Mouse (Mus musculus): ENCODE data around the gene Adarb2. TPM values are rescaled to one million over a fixed set of nuclear protein-coding genes. Genes with fewer than 3 reads are reported as not detected.

The Adarb2 gene
- total RNA-seq, 2 experiments from 2014 or later: 16.1 to 27.2 TPM

DNA sequence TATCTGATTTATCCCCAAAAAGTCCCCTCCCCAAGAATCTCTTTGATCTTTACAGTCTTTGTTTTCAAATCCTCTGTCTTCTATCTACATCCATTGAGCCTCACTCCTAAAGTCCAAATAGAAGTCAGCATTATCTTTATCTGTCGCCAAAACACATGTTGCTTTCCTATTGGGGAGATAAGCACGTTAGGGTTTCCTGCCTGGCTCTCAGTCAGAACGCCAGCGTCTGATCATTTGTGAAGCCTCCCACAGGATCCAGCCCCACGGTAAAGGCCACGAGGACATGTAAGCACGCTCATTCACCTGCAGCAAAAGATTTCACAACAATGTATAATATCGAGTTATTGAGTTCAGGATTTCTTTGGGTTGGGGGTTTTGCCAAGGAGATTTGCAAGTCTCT, 558.3 kb downstream of the Adarb2 start:
- no peak for DNase-seq (ENCODE audit: low spot score in 2 of 2)
- intact Hi-C loops (cut with DNase I): no loop called here

DNA sequence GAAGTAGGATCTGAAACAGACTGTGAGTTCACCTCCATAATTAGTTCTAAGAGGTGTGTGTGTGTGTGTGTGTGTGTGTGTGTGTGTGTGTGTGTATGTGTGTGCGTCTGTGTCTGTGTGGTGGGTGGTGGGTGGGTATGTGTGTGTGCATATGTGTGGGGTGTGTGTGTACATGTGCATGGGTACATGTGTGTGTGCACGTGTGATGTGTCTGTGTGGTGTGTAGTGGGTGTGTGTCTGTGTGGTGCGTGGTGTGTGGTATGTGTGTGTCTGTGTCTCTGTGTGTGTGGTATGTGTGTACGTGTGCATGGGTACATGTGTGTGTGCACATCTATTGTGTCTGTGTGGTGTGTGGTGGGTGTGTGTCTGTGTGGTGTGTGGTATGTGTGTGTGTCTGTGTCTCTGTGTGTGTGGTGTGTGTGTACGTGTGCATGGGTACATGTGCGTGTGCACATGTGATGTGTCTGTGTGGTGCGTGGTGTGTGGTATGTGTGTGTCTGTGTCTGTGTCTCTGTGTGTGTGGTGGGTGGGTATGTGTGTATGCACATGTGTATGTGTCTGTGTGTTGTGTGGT, 567.1 kb downstream of the Adarb2 start:
- intact Hi-C loops (cut with DNase I): no loop called here
- DNase-seq (ENCODE audit: low spot score in 2 of 2): no peak

DNA sequence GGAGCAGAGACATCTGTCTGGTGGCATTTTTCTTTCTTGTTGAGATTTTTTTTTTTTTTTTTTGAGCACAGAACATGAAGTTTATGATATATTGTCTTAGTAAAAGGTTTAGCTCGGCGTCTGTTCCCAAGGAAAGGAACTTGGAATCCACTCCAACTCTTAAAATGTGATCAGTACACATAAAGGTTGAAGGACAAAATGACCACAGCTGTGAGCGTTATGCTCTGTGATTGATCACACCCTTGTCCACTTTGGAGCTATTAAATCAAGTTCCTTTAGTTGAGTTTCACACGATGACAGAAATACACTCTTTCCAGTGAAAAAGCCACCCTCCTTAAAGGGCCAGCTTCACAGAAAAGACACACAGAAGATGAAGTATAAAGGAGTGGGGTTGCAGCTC, 568.0 kb downstream of the Adarb2 start:
- intact Hi-C loops (cut with DNase I): no loop called here
- DNase-seq (ENCODE audit: low spot score in 2 of 2): no peak

DNA sequence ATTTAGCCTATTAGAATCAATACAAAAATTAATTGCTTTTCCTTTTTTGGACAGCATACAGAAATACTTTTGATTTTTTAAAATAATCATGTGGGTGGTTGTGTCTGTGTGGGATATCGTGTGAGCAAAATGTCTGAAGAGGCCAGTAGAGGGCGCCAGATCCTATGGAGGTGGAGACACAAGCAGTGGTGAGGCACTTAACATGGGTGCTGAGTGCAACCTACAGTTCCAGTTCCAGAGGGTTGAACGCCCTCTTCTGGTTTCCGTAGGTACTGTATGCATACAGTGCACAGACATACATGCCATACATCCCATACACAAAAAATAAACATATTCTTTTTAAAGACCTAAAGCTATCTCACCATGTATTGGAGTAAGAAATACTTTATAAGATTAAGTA, 577.8 kb downstream of the Adarb2 start:
- no peak for DNase-seq (ENCODE audit: low spot score in 2 of 2)
- intact Hi-C loops (cut with DNase I): loop anchor here (10.0 kb wide), 1 partner anchor 1946 kb away; no protein-coding TSS in a partner anchor

DNA sequence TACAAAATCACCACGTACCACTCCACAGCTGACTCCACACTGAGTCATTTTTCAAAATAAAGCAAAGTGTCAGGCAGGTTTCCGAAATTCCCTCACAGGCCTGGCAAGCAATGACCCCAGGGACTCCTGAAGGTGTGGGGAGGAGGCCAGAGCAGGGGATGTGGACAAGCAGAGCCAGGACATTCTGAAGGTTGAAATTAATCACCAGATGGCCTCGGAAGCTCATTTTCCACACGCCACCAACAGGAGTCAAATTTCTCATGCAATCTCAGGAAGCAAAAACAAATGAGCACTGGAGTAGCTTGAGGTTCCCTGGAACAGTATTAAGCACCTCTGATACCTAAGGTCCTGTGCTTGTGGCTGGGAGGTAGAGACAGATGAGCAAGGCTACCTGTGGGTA, 580.0 kb downstream of the Adarb2 start:
- no peak for DNase-seq (ENCODE audit: low spot score in 2 of 2)
- intact Hi-C loops (cut with DNase I): loop anchor here (10.0 kb wide), 1 partner anchor 1948 kb away; no protein-coding TSS in a partner anchor

DNA sequence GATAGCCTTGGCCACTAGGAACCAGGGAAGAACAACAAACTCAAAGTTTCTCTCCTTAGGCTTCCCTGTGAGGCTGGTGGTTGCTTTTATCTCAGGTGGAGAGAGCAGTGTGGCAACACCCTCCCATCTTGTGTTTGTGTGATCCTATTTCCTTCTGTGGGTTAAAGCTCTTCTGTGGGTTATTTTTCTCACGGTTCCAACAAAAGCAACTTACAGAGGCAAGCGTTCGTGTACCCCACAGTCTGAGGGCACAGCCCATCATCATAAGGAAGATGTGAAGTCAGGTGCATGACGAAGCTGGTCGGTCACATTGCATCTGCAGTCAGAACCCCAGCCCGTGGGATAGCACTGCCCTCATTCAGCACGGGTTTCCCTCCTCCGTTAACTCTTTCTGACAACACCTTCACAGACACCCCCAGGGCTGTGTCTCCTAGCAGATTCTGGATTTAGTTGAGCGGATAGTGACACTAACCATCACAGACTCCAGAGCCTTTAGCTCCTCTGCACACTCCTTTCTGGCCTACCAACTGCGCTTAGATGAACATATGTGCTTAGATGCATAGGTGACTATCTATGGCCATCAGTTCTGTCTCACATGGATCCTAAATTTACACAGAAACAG, 581.1 kb downstream of the Adarb2 start:
- intact Hi-C loops (cut with DNase I): loop anchor here (10.0 kb wide), 1 partner anchor 1949 kb away; no protein-coding TSS in a partner anchor

DNA sequence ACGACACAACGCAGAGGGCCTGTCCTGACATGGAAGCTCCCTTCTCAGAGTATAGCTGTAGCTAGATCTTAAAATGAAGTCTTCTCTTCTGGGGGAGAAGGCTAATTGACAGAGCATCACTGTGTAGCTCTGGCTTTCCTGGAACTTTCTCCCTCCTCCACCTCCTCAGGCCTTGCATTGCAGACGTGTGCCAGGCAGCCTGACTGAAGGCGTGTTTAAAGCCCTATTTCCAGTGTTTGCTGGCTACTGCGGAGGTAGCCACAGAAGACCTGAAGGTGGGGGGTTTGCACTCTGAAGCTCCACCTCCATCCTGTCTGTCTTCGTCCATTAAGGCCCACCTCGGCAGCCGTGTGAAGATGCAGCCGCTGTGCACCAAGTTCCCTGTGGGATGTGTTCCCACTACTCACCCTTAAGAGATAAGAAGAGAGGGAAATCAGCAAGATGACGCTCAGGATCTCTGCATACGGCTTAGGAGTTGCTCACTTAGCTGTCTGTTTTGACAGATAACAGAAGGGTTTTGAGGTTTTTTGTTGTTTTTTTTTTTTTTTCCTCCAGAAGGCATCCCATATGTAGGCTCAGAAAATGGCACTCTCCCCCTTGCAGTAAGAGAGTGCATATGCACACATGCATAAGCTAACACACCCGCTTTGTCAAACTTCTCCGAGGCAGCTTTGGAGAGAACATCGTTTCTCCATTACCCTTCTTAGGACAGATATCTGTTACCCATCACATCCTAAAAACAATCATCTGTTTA, 581.8 kb downstream of the Adarb2 start:
- DNase-seq (ENCODE audit: low spot score in 2 of 2): no peak

More for the DNA sequence above, 581.1 kb downstream of the Adarb2 start:
- DNase-seq (ENCODE audit: low spot score in 2 of 2): no peak

DNA sequence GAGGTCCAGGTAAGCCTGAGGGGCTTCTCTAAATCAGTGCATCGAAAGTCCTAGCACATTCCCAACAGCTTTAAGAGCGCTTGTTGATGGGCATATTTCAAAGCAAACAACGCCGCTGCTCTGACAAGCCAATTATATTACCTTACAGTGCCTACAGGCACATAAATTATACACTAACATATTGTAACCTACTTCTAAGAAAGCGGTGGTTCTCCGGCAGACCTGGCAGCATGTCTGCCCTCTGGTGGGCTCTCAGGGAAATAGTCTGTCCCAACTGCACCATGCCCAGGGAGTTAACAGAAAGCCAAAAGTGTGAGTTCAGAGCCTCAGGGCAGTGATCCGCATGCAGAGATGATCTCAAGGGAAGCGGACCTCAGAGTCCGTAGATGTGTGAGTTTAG, 582.5 kb downstream of the Adarb2 start:
- intact Hi-C loops (cut with DNase I): loop anchor here (10.0 kb wide), 1 partner anchor 1950 kb away; no protein-coding TSS in a partner anchor
- peak; percentile 60 to 69 for DNase-seq (ENCODE audit: low spot score in 2 of 2)

More for the DNA sequence above, 581.8 kb downstream of the Adarb2 start:
- intact Hi-C loops (cut with DNase I): loop anchor here (10.0 kb wide), 1 partner anchor 1950 kb away; no protein-coding TSS in a partner anchor

DNA sequence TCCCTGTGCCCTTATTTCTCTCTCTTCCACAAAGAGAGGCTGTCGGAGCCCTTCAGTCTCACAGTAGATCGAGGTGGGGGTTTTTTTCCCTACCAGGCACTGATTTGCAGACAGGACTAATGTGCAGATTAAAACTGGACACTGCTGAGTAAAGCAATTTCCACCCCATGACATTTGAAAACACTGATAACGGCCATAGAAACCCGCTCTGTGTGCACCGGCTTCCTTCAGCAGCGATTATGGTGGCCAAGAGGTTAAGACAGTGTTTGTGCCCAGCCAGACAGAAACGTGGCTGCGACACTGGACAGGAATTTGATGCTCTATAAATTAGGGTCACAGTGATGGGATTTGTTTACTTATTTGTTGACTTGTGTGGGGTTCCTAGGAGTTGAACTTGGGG, 590.6 kb downstream of the Adarb2 start:
- DNase-seq (ENCODE audit: low spot score in 2 of 2): no peak
- intact Hi-C loops (cut with DNase I): no loop called here

DNA sequence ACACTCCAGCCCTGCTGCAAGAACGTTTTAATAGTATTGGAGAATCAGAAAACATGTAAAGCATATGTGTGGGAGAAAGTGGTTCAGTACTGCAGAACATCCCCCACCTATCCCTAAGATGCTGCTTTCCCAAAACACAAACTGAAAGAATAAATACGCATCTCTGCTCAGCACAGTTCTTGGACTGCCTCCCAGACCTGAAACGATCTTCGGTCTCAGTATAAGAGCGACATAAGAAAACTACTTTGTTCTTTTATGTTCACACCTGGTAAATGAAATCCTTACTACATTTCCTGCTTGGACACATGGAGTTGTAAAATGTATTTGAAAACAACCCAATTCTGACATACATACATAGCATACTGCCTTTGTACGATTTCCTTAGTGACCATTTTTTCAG, 597.9 kb downstream of the Adarb2 start:
- intact Hi-C loops (cut with DNase I): no loop called here
- DNase-seq (ENCODE audit: low spot score in 2 of 2): no peak

DNA sequence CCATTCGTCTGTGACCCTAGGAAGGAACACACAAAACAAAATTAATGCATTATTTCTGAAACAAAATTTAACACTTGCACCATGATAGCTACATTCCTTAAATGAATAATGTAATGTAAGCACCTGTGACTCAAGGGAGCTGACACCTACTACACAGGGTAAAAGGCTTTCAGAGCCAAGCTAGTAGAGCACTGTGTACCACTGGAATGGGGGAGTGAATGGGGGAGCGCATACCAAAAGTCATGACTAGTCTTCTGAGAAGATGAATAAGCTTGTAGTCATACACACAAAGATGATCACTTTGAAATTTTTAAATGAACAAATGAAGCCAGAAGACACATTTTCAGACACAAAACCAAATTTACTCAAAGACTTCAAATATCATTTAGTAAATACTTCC, 603.3 kb downstream of the Adarb2 start:
- no peak for DNase-seq (ENCODE audit: low spot score in 2 of 2)
- intact Hi-C loops (cut with DNase I): no loop called here

Data from left cerebral cortex, postnatal 36 days (tissue).